8 mouse cellular contexts compared by ENCODE assay signal in genomic region chr1:116477703-116478102, GRCm38 (mm10).
DNase-seq lines count a peak whose midpoint lies in the region; ATAC-seq lines count a peak whose summit lies in the region.
"Had no signal": no experiment of that assay in that cellular context is flagged by ENCODE, and none has a peak within 500 bp of the region (broad histone marks: within the 10 kb centered on the region; RNA-seq: fewer than 3 reads in every experiment).

No protein-coding gene starts in this region.

- no peak overlapping the region for H3K27ac ChIP-seq in forebrain, embryonic 11.5 days (ENCODE audit: low read depth, low read length)
- H3K27ac ChIP-seq in midbrain, embryonic 13.5 days: no peak overlapping the region

- 24% methylated on average over 2 of the region's 2 CpGs for WGBS in forebrain, embryonic 11.5 days
- WGBS in midbrain, embryonic 13.5 days: 12% methylated on average over 2 of the region's 2 CpGs

- no peaks in the 10 kb centered on the region for H3K36me3 ChIP-seq in forebrain, embryonic 11.5 days (ENCODE audit: control insufficient read depth, insufficient read depth, low read length)
- no peaks in the 10 kb centered on the region for H3K36me3 ChIP-seq in midbrain, embryonic 13.5 days

- peak; percentile 19 for DNase-seq in ovary, postnatal 10 days (ENCODE audit: low spot score)
- DNase-seq in ovary, adult 18-20 months (ENCODE audit: low spot score): no peak
- peak; percentile 60 to 74 for DNase-seq in adrenal gland, postnatal 36 days
- peak; percentile 76 for DNase-seq in forebrain, embryonic 11.5 days (ENCODE audit: low spot score)
- DNase-seq in kidney, postnatal 36 days: peak; percentile 4 to 68

- H3K9me3 ChIP-seq in forebrain, embryonic 11.5 days (ENCODE audit: control insufficient read depth, low read length): no peaks in the 10 kb centered on the region
- H3K9me3 ChIP-seq in midbrain, embryonic 13.5 days: no peaks in the 10 kb centered on the region

- peak; percentile 60; the same call in 1 of the 2 replicates for ATAC-seq in forebrain, embryonic 11.5 days (replicated peaks; ENCODE audit: low FRiP score)
- peak; percentile 40; the same call in 1 of the 2 replicates for ATAC-seq in midbrain, embryonic 13.5 days
- no peak for ATAC-seq in erythroid progenitor cell, adult 5-6 weeks (replicated peaks; ENCODE audit: low FRiP score, poor library complexity, severe bottlenecking)

- H3K4me2 ChIP-seq in forebrain, embryonic 11.5 days (ENCODE audit: low read depth, low read length, severe bottlenecking): no peak overlapping the region
- no peak overlapping the region for H3K4me2 ChIP-seq in midbrain, embryonic 13.5 days (replicated peaks)

- H3K4me3 ChIP-seq in forebrain, embryonic 11.5 days (ENCODE audit: low read depth, low read length): no peak overlapping the region
- no peak overlapping the region for H3K4me3 ChIP-seq in midbrain, embryonic 13.5 days (replicated peaks)
- H3K4me3 ChIP-seq: erythroblast, embryonic 14.5 days had no signal

- H3K4me1 ChIP-seq in forebrain, embryonic 11.5 days (replicated peaks; ENCODE audit: control insufficient read depth, insufficient read depth, low read length): no peaks in the 10 kb centered on the region
- H3K4me1 ChIP-seq in midbrain, embryonic 13.5 days (replicated peaks): no peaks in the 10 kb centered on the region

- no peak overlapping the region for H3K9ac ChIP-seq in forebrain, embryonic 11.5 days (ENCODE audit: low read length)
- no peak overlapping the region for H3K9ac ChIP-seq in midbrain, embryonic 13.5 days (replicated peaks)

- H3K27me3 ChIP-seq in forebrain, embryonic 11.5 days (ENCODE audit: control insufficient read depth, insufficient read depth, low read length): no peaks in the 10 kb centered on the region
- no peaks in the 10 kb centered on the region for H3K27me3 ChIP-seq in midbrain, embryonic 13.5 days
